Mouse (Mus musculus): ENCODE data around the gene Vmn2r66.

Vmn2r66 gene

DNA sequence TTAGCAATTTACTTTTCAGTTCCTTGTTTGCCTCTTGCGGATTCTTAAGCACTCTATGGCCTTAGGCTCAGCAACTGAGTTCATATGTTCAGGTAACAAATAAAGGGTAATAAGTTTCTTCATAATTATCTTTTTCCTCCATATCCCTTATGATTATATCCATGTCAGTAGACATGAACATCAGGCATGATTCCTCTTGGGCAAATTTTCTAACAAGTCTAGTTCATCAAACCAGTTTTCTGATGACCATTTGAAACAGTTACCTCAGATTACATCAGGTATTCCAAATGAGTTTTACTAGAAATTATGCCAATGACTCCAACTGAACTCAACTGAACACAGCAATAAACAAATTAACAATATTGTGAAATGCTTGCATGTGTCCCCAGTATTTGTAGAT, at the start of gene Vmn2r66:
Gene Vmn2r66 (minus strand): TSS at position 101 of the 400 bp plus-strand sequence.
- WGBS = 89% methylated on average over 1 of the region's 1 CpGs

- WGBS = 61% methylated on average over 2 of the region's 2 CpGs
Measured at GRCm38 (mm10) chr7:84996694-84997093, 15.4 kb downstream of the Vmn2r66 start.

- 36% methylated on average over 1 of the region's 1 CpGs for WGBS
Measured at GRCm38 (mm10) chr7:84964015-84964414, 48.1 kb downstream of the Vmn2r66 start, which contains the start of gene Vmn2r65. Gene Vmn2r65 (minus strand): TSS chr7:84964115.

Data from cerebral cortex, adult 2 months (tissue).